13 mouse cellular contexts compared by ENCODE assay signal in genomic region chr1:166244285-166244684, GRCm38 (mm10). TPM values are rescaled to one million over a fixed set of nuclear protein-coding genes. Genes with fewer than 3 reads are reported as not detected.
DNase-seq lines count a peak whose midpoint lies in the region.
"Had no signal": no experiment of that assay in that cellular context is flagged by ENCODE, and none has a peak within 500 bp of the region (broad histone marks: within the 10 kb centered on the region; RNA-seq: fewer than 3 reads in every experiment).

No protein-coding gene starts in this region.

- intact Hi-C loops in left cerebral cortex, postnatal 14 days (cut with DNase I) = no loop called here
- intact Hi-C loops in left cerebral cortex, postnatal 4 days (cut with DNase I) = loop anchor here (10.0 kb wide), 1 partner anchor 59 kb away; no protein-coding TSS in a partner anchor

- DNase-seq in left cerebral cortex, postnatal 14 days (ENCODE audit: low spot score in 2 of 2) = peak; percentile 71 to 83
- no peak for DNase-seq in left cerebral cortex, postnatal 4 days
- peak; percentile 16 for DNase-seq in c-Kit-positive CD71-negative TER-119-negative erythroid progenitor cells, embryonic 14.5 days (ENCODE audit: low read depth)
- peak; percentile 28 for DNase-seq in gonadal fat pad, adult 2 months (ENCODE audit: low read depth)
- DNase-seq in right cerebral cortex, postnatal 10 days (ENCODE audit: low spot score in 2 of 2) = peak; percentile 71 to 85
- DNase-seq in spleen, postnatal 36 days (ENCODE audit: low spot score in 2 of 2) = no peak
- DNase-seq in gastrocnemius, adult 18-20 months (ENCODE audit: low spot score) = no peak
- DNase-seq: kidney, adult 2 months; lung, postnatal 10 days had no signal

RNA-seq across cellular contexts. Expression of gene Mael, which starts 5.7 kb away (rescaled TPM):
- total RNA-seq in left cerebral cortex, postnatal 14 days (2021) = not detected
- under 1 TPM in 1 of 2 experiments, not detected in 1; 0.24 TPM for total RNA-seq in left cerebral cortex, postnatal 4 days (2021)
- 1.2 and 2.6 TPM in 2 replicates for polyA plus RNA-seq in gonadal fat pad, adult 2 months (2012; rRNA removed)
- total RNA-seq in gastrocnemius, adult 18-20 months (2021) = not detected
- total RNA-seq: adrenal gland, postnatal 4 days; liver, adult 2 months had no signal
- polyA plus RNA-seq: hindbrain, embryonic 13.5 days; liver, adult 2 months; urinary bladder, adult 2 months had no signal

RNA-seq across cellular contexts. Expression of gene Ildr2, which starts 9.7 kb away (rescaled TPM):
- 100 to 1,000 TPM; 146 to 166 TPM for total RNA-seq in left cerebral cortex, postnatal 14 days (2021)
- total RNA-seq in left cerebral cortex, postnatal 4 days (2021) = 10 to 100 TPM; 40.6 to 44.8 TPM
- 4.1 and 6.8 TPM in 2 replicates for polyA plus RNA-seq in gonadal fat pad, adult 2 months (2012; rRNA removed)
- total RNA-seq in gastrocnemius, adult 18-20 months (2021) = 1 to 10 TPM; 1.3 to 1.8 TPM

Comparison
In these comparisons a context has a peak if more than half of its experiments do, and no peak if none do; other contexts are left out.
1. DNase-seq: peak in left cerebral cortex, postnatal 14 days (2 of 2), c-Kit-positive CD71-negative TER-119-negative erythroid progenitor cells, embryonic 14.5 days (single experiment), gonadal fat pad, adult 2 months (single experiment) and right cerebral cortex, postnatal 10 days (2 of 2); none in left cerebral cortex, postnatal 4 days (single experiment), spleen, postnatal 36 days (0 of 2) and gastrocnemius, adult 18-20 months (single experiment).
2. RNA of gene Ildr2, which starts 9.7 kb away (total RNA-seq): 146 to 166 TPM in left cerebral cortex, postnatal 14 days and 40.6 to 44.8 TPM in left cerebral cortex, postnatal 4 days; 1.3 to 1.8 TPM in gastrocnemius, adult 18-20 months; every median in the first group is over 10 times any median in the second.